In the genomic region with DNA sequence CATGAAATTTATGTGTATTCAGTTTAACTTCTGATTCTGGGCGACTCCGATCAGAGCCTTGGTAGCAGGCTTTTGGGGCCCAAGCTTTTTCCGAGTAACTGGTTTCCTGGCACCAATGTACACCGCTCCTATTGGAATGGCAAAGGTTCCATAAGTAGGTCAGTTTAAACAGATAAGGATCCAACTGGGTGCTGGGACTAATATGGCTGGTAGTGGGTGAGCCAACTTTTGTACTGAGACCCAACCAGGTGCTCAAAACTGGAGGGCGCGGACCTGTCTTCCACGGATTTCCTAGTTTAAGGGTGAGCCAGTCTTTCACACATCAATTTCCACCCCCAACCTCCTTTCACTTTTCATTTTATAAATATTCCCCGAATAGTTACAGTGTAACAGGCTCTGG, we compare ENCODE assay signal across 9 mouse cellular contexts. TPM values are rescaled to one million over a fixed set of nuclear protein-coding genes. Genes with fewer than 3 reads are reported as not detected.
DNase-seq lines count a peak whose midpoint lies in the region; ATAC-seq and TF ChIP-seq lines count a peak whose summit lies in the region.
"Had no signal": no experiment of that assay in that cellular context is flagged by ENCODE, and none has a peak within 500 bp of the region (broad histone marks: within the 10 kb centered on the region; RNA-seq: fewer than 3 reads in every experiment).

No protein-coding gene starts in this region.

- peak overlapping the region; percentile 63 for H3K4me2 ChIP-seq in hindbrain, postnatal 0 days (ENCODE audit: low read depth, low read length)
- H3K4me2 ChIP-seq in neural tube, embryonic 12.5 days (replicated peaks) = peak overlapping the region; percentile 72

- H3K4me3 ChIP-seq in layer of hippocampus, adult 2 months = peak overlapping the region; percentile 87
- peak overlapping the region; percentile 92 for H3K4me3 ChIP-seq in hindbrain, postnatal 0 days (ENCODE audit: low read length)
- H3K4me3 ChIP-seq in neural tube, embryonic 12.5 days = peak overlapping the region; percentile 75

- 70% methylated on average over 8 of the region's 8 CpGs for WGBS in hindbrain, postnatal 0 days
- 77% methylated on average over 8 of the region's 8 CpGs for WGBS in neural tube, embryonic 12.5 days

- no peaks in the 10 kb centered on the region for H3K27me3 ChIP-seq in hindbrain, postnatal 0 days (ENCODE audit: insufficient read depth, low read length)
- H3K27me3 ChIP-seq in neural tube, embryonic 12.5 days (replicated peaks) = no peaks in the 10 kb centered on the region

- no peaks in the 10 kb centered on the region for H3K9me3 ChIP-seq in hindbrain, postnatal 0 days (ENCODE audit: low read length)
- H3K9me3 ChIP-seq in neural tube, embryonic 12.5 days = no peaks in the 10 kb centered on the region

- no peak for TF ChIP-seq CTCF in layer of hippocampus, adult 2 months (conservative IDR thresholded peaks at IDR 0.05)
- TF ChIP-seq CTCF in hindbrain, postnatal 0 days (IDR thresholded peaks at IDR 0.05; ENCODE audit: low read depth) = no peak

- no peak for ATAC-seq in hindbrain, postnatal 0 days
- ATAC-seq in neural tube, embryonic 12.5 days (ENCODE audit: low FRiP score, low read depth) = no peak

- peaks cover 17% of the 10 kb centered on the region for H3K36me3 ChIP-seq in hindbrain, postnatal 0 days (ENCODE audit: insufficient read depth, low read length)
- peaks cover 25% of the 10 kb centered on the region for H3K36me3 ChIP-seq in neural tube, embryonic 12.5 days

- DNase-seq in layer of hippocampus, adult 2 months (ENCODE audit: low spot score in 2 of 2) = no peak
- DNase-seq in layer of hippocampus, adult 9-10 months (ENCODE audit: low spot score) = no peak
- DNase-seq in cerebellum, postnatal 25 days = peak; percentile 9 to 19
- DNase-seq in hindbrain, postnatal 0 days (ENCODE audit: low spot score) = no peak
- DNase-seq in adrenal gland, postnatal 36 days = no peak
- DNase-seq in urinary bladder, adult 2 months (ENCODE audit: low spot score) = no peak
- DNase-seq in testis, postnatal 14 days (ENCODE audit: low spot score) = no peak

- H3K27ac ChIP-seq in layer of hippocampus, adult 2 months = peak overlapping the region; percentile 95
- H3K27ac ChIP-seq in hindbrain, postnatal 0 days = peak overlapping the region; percentile 91; the same call in 1 of the 2 replicates
- H3K27ac ChIP-seq in neural tube, embryonic 12.5 days = no peak overlapping the region

- H3K4me1 ChIP-seq in hindbrain, postnatal 0 days (ENCODE audit: insufficient read depth, low read length) = 0 out of 2 replicates have a peak, but pooled peaks cover 5% of the 10 kb centered on the region
- peaks cover 19% of the 10 kb centered on the region for H3K4me1 ChIP-seq in neural tube, embryonic 12.5 days

- peak overlapping the region; percentile 89 for H3K9ac ChIP-seq in hindbrain, postnatal 0 days (replicated peaks; ENCODE audit: low read length)
- H3K9ac ChIP-seq in neural tube, embryonic 12.5 days = peak overlapping the region; percentile 78

RNA-seq across cellular contexts. Expression of a gene that starts 1.2 kb away (rescaled TPM):
- 10 to 100 TPM; 96.7 to 97.5 TPM for total RNA-seq in layer of hippocampus, adult 2 months (2021)
- 93.5 and 113 TPM in 2 replicates for total RNA-seq in hindbrain, postnatal 0 days (2014; rRNA removed)
- polyA plus RNA-seq in hindbrain, postnatal 0 days (2015; fragmentation: Nextera tagmentation; extraction: Ambion mirVana) = 360 and 370 TPM in 2 replicates
- polyA plus RNA-seq in neural tube, embryonic 12.5 days (2016; fragmentation: Nextera tagmentation; extraction: Ambion mirVana) = 301 and 333 TPM in 2 replicates
- total RNA-seq in adrenal gland, postnatal 36 days (2021) = 100 to 1,000 TPM; 327 to 337 TPM
- 240 and 294 TPM in 2 replicates for polyA plus RNA-seq in urinary bladder, adult 2 months (2012; rRNA removed)

RNA-seq across cellular contexts. Expression of a gene that starts 38.9 kb away (rescaled TPM):
- under 1 TPM; 0.37 to 0.41 TPM for total RNA-seq in layer of hippocampus, adult 2 months (2021)
- total RNA-seq in hindbrain, postnatal 0 days (2014; rRNA removed) = 0.50 and 0.52 TPM in 2 replicates
- 0.49 and 0.54 TPM in 2 replicates for polyA plus RNA-seq in hindbrain, postnatal 0 days (2015; fragmentation: Nextera tagmentation; extraction: Ambion mirVana)
- 0.40 and 0.52 TPM in 2 replicates for polyA plus RNA-seq in neural tube, embryonic 12.5 days (2016; fragmentation: Nextera tagmentation; extraction: Ambion mirVana)
- total RNA-seq in adrenal gland, postnatal 36 days (2021) = 10 to 100 TPM in 1 of 2 experiments, 1 to 10 TPM in 1; 9.8 to 15.0 TPM
- polyA plus RNA-seq in urinary bladder, adult 2 months (2012; rRNA removed) = 3.9 and 4.3 TPM in 2 replicates
- total RNA-seq: neutrophil, adult 5-6 weeks had no signal

RNA-seq across cellular contexts. Expression of a gene that starts 53.9 kb away (rescaled TPM):
- total RNA-seq in layer of hippocampus, adult 2 months (2021) = not detected
- not detected in 2 replicates for total RNA-seq in hindbrain, postnatal 0 days (2014; rRNA removed)
- polyA plus RNA-seq in hindbrain, postnatal 0 days (2015; fragmentation: Nextera tagmentation; extraction: Ambion mirVana) = not detected in 2 replicates
- polyA plus RNA-seq in neural tube, embryonic 12.5 days (2016; fragmentation: Nextera tagmentation; extraction: Ambion mirVana) = not detected in 2 replicates
- total RNA-seq in adrenal gland, postnatal 36 days (2021) = not detected
- polyA plus RNA-seq in urinary bladder, adult 2 months (2012; rRNA removed) = not detected in 2 replicates
- total RNA-seq: neutrophil, adult 5-6 weeks had no signal

Comparison
In these comparisons a context has a peak if more than half of its experiments do, and no peak if none do; other contexts are left out.
1. DNase-seq: peak in cerebellum, postnatal 25 days (2 of 2); none in layer of hippocampus, adult 2 months (0 of 2), layer of hippocampus, adult 9-10 months (single experiment), hindbrain, postnatal 0 days (single experiment), adrenal gland, postnatal 36 days (0 of 2), urinary bladder, adult 2 months (single experiment) and testis, postnatal 14 days (single experiment).
2. Peak in every context shown above with its lines, with median percentiles within 50 percentile points of each other: H3K4me3 ChIP-seq.